Mouse (Mus musculus): ENCODE results near the gene Meiob.

Gene Meiob

GRCm38 (mm10) chr17:24874989-24875388, 70.9 kb downstream of the Meiob start:
- no peak for DNase-seq

GRCm38 (mm10) chr17:24877336-24878116, 73.4 kb downstream of the Meiob start:
- no peak for DNase-seq

DNA sequence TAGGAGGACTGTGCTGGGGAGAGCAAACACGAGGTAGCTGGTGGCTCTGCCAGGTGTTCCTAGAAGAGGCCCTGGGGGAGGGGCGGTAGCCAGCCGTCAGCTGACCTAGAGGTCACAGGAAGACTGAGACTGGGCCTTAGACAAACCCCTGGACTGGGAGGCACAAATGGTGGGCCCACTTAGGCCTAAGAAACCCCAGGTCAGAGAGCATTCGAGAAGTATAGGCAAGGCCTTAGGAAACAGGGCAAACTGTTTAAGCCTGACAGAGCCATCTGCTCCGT, 74.0 kb downstream of the Meiob start:
- peak; percentile 68 for DNase-seq

GRCm38 (mm10) chr17:24878531-24878930, 74.4 kb downstream of the Meiob start:
- no peak for DNase-seq

- DNase-seq: peak; percentile 54
Observed at GRCm38 (mm10) chr17:24881738-24882440, 77.8 kb downstream of the Meiob start.

DNA sequence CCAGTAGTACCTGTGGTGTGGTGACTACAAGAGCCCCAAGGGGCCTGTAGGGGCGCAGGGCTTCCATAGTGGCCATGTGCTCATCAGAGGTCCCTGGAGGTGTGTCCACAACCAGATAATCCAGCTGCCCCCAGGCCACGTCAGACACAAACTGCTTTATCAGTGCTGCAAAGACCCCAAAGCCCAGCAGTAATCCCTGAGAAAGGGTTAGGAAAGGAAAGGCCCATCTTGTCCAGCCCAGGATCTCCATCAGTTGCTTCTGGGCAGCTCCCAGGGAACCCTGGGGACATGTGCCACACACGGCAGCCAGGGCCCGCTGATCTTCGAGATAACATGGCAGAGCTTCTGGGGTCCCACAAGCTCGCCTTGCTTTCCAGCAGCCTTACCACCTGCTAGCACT, 80.3 kb downstream of the Meiob start:
- DNase-seq: no peak

DNA sequence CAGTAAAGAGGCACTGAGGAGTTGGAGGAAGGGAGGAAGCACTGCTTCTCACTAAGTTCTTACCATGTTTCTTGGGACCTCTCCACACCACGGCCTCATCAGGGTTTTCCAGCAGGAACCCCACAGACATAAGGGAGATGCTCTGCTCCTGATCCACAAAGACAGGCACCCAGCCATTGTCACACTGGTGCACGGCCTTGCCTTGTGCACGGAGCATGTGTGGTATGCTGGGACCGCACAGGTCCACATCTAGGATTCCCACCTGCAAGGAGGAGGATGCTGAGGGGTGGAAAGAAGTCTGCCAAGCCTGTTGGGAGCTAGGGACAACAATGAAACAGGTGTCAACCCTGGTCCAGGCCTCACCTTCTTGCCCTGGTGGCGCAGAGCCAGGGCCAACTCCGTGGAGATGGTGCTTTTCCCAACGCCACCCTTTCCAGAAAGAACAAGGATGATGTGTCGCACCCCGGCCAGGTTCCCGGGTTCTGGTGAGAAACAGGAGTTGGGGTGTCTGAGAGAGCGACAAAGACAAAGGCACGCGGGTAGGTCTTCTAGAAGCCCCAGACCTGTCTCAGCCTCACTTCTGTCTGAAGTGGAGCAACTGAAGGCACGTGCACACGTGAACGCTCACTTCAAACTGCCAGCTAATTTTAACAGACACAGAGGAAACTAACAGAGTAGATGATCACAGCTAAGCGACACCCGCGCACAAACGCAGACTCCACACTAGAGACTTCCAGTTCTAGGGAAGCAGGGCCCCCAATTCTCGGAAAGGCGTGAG, 81.5 kb downstream of the Meiob start:
- no peak for DNase-seq

DNA sequence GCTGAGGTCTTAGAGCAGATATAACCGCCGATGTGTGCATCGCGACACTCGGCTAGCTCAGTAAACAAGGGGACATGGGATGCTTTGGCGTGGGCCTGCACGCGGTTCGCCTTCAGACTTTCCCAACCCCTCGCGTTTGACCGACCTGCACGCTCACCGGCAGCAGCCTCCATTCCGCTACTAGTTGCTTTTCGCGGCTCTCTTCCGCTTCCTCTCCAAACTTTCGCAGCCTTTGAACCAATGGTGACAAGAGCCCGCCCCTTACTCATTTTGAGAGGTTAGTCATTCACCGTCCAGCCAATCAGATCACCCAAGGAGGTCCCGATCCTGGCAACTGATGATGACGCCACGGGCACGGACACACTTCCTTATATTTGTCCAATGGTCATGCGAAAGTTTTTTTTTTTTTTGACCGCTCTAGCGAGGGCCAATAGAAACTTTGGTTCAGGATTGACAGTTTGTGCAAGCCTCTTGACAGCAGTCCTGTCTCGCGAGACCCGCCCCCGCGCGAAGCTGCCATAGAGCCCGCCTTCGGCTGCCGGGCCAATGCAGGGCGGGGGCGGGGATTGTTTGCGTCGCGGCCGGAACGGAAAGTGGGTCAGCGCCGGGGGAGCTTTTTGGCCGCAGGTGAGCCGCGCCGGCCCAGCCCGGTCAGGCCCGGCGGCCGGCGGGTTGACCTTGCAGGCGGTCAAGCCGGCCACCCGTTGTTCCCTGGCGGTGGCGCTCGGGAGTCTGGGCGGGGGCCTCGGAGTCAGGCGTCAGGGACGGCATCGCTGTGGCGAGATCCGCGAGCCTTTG, 82.2 kb downstream of the Meiob start, which contains the start of the genes Nubp2 and Spsb3:
Gene Nubp2, minus strand, starts transcription at position 216 of the 798 bp plus-strand sequence.
Gene Spsb3, plus strand, starts transcription at position 510 of the 798 bp plus-strand sequence.
- DNase-seq: peak; percentile 98

DNA sequence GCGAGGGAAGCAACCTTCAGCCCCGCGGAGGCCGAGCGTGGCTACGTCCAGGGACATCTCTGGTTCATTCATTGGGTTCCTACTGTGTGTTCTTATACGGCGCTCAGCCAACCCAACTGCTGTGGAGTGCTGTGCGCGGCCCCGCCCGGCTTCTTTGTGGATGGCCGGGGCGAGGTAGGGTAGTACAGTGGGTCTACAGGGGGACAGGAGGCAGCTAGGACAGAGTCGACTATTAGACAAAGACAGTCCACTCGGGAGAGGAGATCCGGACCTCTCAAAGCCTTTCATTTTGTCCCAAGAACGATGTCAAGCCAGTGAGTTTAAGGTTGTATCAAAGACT, 82.8 kb downstream of the Meiob start:
- no peak for DNase-seq

- DNase-seq: peak; percentile 40
Observed at GRCm38 (mm10) chr17:24887291-24888080, 83.4 kb downstream of the Meiob start.

DNA sequence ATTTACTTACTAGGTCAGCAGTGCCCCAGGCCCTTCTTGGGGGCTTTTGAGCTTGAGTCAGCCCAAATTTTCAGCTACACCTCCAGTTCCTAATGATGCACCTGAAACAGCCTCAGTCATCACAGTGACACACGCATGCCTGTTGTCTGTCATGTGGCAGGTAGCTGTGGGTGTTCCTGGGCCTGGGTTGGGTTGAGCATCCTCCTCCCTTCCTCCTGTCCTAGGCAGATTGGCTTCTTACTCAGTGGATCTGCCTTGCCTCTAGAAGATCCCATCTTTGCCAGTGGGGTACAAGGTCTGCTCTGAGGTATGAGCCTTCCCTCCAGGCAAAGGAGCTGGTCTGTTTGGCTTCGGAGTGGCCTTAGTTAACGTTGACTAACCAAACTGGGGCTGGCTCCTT, 84.8 kb downstream of the Meiob start:
- DNase-seq: no peak

All from thymus, postnatal 14 days (tissue).